Mouse (Mus musculus) brown adipose tissue, adult 24 weeks (tissue): ENCODE data around the gene Tfap2e. TPM values are rescaled to one million over a fixed set of nuclear protein-coding genes. Genes with fewer than 3 reads are reported as not detected.

Source experiments
- H3K27ac ChIP-seq: fragments of 200-500 bp; replicated peaks from 2 replicates; pipeline ENCODE4 v1.5.1; 2012; ENCODE audit warnings: low read depth, mild to moderate bottlenecking, low read length
- H3K4me1 ChIP-seq: fragments of 200-500 bp; 2 replicates; pipeline ENCODE4 v1.6.1; 2012; ENCODE audit warnings: low read length, mixed read lengths; ENCODE audit not compliant: control insufficient read depth, insufficient read depth, insufficient read length
- H3K4me3 ChIP-seq: fragments of 200-500 bp; 2 replicates; pipeline ENCODE4 v1.5.1; 2012; ENCODE audit warnings: low read depth, mild to moderate bottlenecking, low read length, moderate library complexity; ENCODE audit not compliant: insufficient read depth
- polyA plus RNA-seq: library from polyadenylated mRNA; stranded (reverse); fragments of >200 nt; gene quantifications from 2 replicates; pipeline ENCODE4 v1.2.4, GENCODE M21; 2012; ENCODE audit not compliant: missing spikeins, insufficient read depth, insufficient read length

The Tfap2e gene
- polyA plus RNA-seq, 1 experiment: not detected

GRCm38 (mm10) chr4:126754736-126755374 lies 18.8 kb upstream of the Tfap2e start:
- Histone ChIP-seq H3K4me3 (no peak overlapping the region), H3K27ac (no peak overlapping the region), H3K4me1 (no peaks in the 10 kb centered on the region; the same call in 1 of the 2 replicates)

- Histone ChIP-seq H3K27ac (peak overlapping the region; percentile 96), H3K4me1 (no peaks in the 10 kb centered on the region; the same call in 1 of the 2 replicates), H3K4me3 (peak overlapping the region; percentile 86)
Observed at GRCm38 (mm10) chr4:126754231-126754611, 18.2 kb upstream of the Tfap2e start.

GRCm38 (mm10) chr4:126753268-126754230 lies 17.5 kb upstream of the Tfap2e start, which contains the start of the genes Ncdn and AU040320:
TSS of gene Ncdn (minus strand) at chr4:126753438.
TSS of gene AU040320 (plus strand) at chr4:126753544.
- H3K4me3 ChIP-seq: peak within 1 kb of the TSS; percentile 86
- no peaks in the 10 kb centered on the region; the same call in 1 of the 2 replicates for H3K4me1 ChIP-seq
- peak within 1 kb of the TSS; percentile 96 for H3K27ac ChIP-seq

- Histone ChIP-seq H3K4me1 (no peaks in the 10 kb centered on the region; the same call in 1 of the 2 replicates), H3K27ac (no peak overlapping the region), H3K4me3 (peak overlapping the region; percentile 86)
Observed at GRCm38 (mm10) chr4:126752608-126753141, 16.6 kb upstream of the Tfap2e start.

- Histone ChIP-seq H3K27ac (no peak overlapping the region), H3K4me3 (peak overlapping the region; percentile 86), H3K4me1 (no peaks in the 10 kb centered on the region; the same call in 1 of the 2 replicates)
Observed at GRCm38 (mm10) chr4:126752024-126752607, 16.1 kb upstream of the Tfap2e start.

GRCm38 (mm10) chr4:126751556-126752023 lies 15.6 kb upstream of the Tfap2e start:
- Histone ChIP-seq H3K4me3 (no peak overlapping the region), H3K4me1 (no peaks in the 10 kb centered on the region; the same call in 1 of the 2 replicates), H3K27ac (no peak overlapping the region)

- Histone ChIP-seq H3K4me3 (no peak overlapping the region), H3K27ac (no peak overlapping the region), H3K4me1 (no peaks in the 10 kb centered on the region; the same call in 1 of the 2 replicates)
Observed at GRCm38 (mm10) chr4:126750863-126751555, 15.0 kb upstream of the Tfap2e start.

GRCm38 (mm10) chr4:126750046-126750683 lies 14.1 kb upstream of the Tfap2e start:
- H3K4me1 ChIP-seq: no peaks in the 10 kb centered on the region; the same call in 1 of the 2 replicates
- H3K4me3 ChIP-seq: no peak overlapping the region
- H3K27ac ChIP-seq: no peak overlapping the region

GRCm38 (mm10) chr4:126749553-126749952 lies 13.5 kb upstream of the Tfap2e start:
- H3K27ac ChIP-seq: no peak overlapping the region

GRCm38 (mm10) chr4:126748381-126748780 lies 12.3 kb upstream of the Tfap2e start:
- H3K4me3 ChIP-seq: no peak overlapping the region
- no peak overlapping the region for H3K27ac ChIP-seq
- H3K4me1 ChIP-seq: no peaks in the 10 kb centered on the region; the same call in 1 of the 2 replicates

More at GRCm38 (mm10) chr4:126749553-126749952, 13.5 kb upstream of the Tfap2e start:
- H3K4me3 ChIP-seq: no peak overlapping the region
- no peaks in the 10 kb centered on the region; the same call in 1 of the 2 replicates for H3K4me1 ChIP-seq

- no peak overlapping the region for H3K27ac ChIP-seq
- no peak overlapping the region for H3K4me3 ChIP-seq
- H3K4me1 ChIP-seq: no peaks in the 10 kb centered on the region
Observed at GRCm38 (mm10) chr4:126746194-126746840, 10.3 kb upstream of the Tfap2e start.

- Histone ChIP-seq H3K4me1 (no peaks in the 10 kb centered on the region), H3K4me3 (no peak overlapping the region), H3K27ac (no peak overlapping the region)
Observed at GRCm38 (mm10) chr4:126745506-126746193, 9.6 kb upstream of the Tfap2e start.

GRCm38 (mm10) chr4:126744831-126745230 lies 8.8 kb upstream of the Tfap2e start:
- no peak overlapping the region for H3K4me3 ChIP-seq
- H3K27ac ChIP-seq: no peak overlapping the region
- no peaks in the 10 kb centered on the region for H3K4me1 ChIP-seq
